Mouse (Mus musculus) megakaryocyte, embryonic 14.5 days (primary cell): ENCODE measurements around the gene Get4. TPM values are rescaled to one million over a fixed set of nuclear protein-coding genes. Genes with fewer than 3 reads are reported as not detected.

ENCODE experiments used
- H3K27me3 ChIP-seq: replicated peaks from 2 replicates; pipeline ENCODE3; 2012; ENCODE audit warnings: inconsistent platforms
- H3K36me3 ChIP-seq: replicated peaks from 2 replicates; pipeline ENCODE3; 2012; ENCODE audit warnings: low read length, inconsistent platforms, mixed read lengths
- H3K4me1 ChIP-seq: 2 replicates; pipeline ENCODE4 v1.6.1; 2012; ENCODE audit warnings: inconsistent platforms
- H3K4me3 ChIP-seq: replicated peaks from 2 replicates; pipeline ENCODE3; 2012; ENCODE audit warnings: moderate library complexity, mild to moderate bottlenecking, inconsistent platforms
- H3K9me3 ChIP-seq: 2 replicates; pipeline ENCODE4 v1.6.1; 2012; ENCODE audit warnings: inconsistent platforms
- FLI1 ChIP-seq: IDR thresholded peaks from 2 replicates; pipeline ENCODE4 v1.6.1; 2012; ENCODE audit warnings: low read length, inconsistent platforms, mixed read lengths
- GATA1 ChIP-seq: IDR thresholded peaks from 3 replicates; pipeline ENCODE4 v1.6.1; 2012; ENCODE audit warnings: mixed read lengths, low read length, inconsistent platforms, borderline replicate concordance
- polyA plus RNA-seq: library from polyadenylated mRNA; stranded (reverse); fragments of >175 nt; gene quantifications from 2 replicates; pipeline ENCODE4 v1.2.3, GENCODE M21; 2012; ENCODE audit warnings: low replicate concordance; ENCODE audit not compliant: insufficient read depth

Gene Get4
- polyA plus RNA-seq, 1 experiment: 58.7 TPM

DNA sequence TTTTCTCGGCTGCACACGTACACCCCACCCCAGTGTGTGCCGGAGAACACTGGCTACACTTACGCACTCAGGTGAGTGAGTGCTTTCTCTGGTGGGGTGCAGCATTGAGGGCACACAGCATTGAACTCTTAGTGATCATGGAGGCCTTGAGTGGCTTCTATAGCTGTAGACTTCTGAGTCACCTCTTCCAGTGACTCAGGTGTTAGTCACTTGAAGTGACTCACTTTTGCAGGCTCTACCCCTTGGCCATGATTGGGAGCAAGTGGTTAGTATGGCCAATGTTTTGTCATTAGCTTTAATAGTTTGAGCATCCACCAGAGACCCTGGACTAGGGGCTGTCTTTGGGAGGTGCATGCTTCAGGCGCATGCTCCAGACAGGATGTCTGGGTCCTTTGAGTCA lies 36.9 kb upstream of the Get4 start:
- peaks cover 60% of the 10 kb centered on the region for H3K4me1 ChIP-seq
- H3K27me3 ChIP-seq: no peaks in the 10 kb centered on the region
- no peaks in the 10 kb centered on the region for H3K9me3 ChIP-seq
- no peak for TF ChIP-seq FLI1
- TF ChIP-seq GATA1: no peak
- no peak overlapping the region for H3K4me3 ChIP-seq
- H3K36me3 ChIP-seq: peaks cover 61% of the 10 kb centered on the region

GRCm38 (mm10) chr5:139216121-139216520 lies 36.0 kb upstream of the Get4 start:
- Histone ChIP-seq H3K9me3 (no peaks in the 10 kb centered on the region), H3K27me3 (no peaks in the 10 kb centered on the region), H3K4me1 (peaks cover 57% of the 10 kb centered on the region), H3K4me3 (no peak overlapping the region), H3K36me3 (peaks cover 61% of the 10 kb centered on the region)
- TF ChIP-seq FLI1 (no peak), GATA1 (no peak)

- peaks cover 66% of the 10 kb centered on the region for H3K36me3 ChIP-seq
- no peak for TF ChIP-seq GATA1
- no peak for TF ChIP-seq FLI1
- no peaks in the 10 kb centered on the region for H3K9me3 ChIP-seq
- peaks cover 59% of the 10 kb centered on the region for H3K4me1 ChIP-seq
- H3K4me3 ChIP-seq: no peak overlapping the region
- H3K27me3 ChIP-seq: no peaks in the 10 kb centered on the region
These were observed 35.4 kb upstream of the Get4 start for GRCm38 (mm10) chr5:139216774-139217173.

DNA sequence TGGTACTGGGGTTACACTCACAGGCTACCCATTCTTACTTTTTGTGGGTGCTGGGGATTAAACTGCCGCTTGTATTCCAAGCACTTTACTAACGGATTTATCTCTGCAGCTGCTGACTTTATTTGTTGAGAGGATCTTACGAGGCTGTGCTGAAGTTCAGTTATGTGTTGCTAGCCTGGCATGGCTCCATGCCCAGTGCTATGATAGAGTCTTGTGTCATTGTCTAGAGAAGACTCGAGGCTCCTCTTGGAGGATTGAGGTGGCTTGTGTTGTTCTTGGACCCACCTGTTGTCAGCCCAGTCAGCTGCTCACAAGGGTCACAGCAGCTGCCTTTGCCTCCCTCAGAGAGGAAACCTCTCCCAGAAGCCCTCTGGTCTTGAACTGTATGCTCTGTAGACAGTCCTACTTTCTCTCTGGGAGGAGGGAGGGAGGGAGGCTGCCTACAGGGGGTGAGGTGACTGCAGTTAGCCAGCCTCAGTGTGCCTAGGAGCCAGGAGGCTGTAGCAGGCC lies 32.1 kb upstream of the Get4 start:
- H3K36me3 ChIP-seq: peaks cover 77% of the 10 kb centered on the region
- no peaks in the 10 kb centered on the region for H3K27me3 ChIP-seq
- TF ChIP-seq GATA1 (no peak), FLI1 (no peak)

DNA sequence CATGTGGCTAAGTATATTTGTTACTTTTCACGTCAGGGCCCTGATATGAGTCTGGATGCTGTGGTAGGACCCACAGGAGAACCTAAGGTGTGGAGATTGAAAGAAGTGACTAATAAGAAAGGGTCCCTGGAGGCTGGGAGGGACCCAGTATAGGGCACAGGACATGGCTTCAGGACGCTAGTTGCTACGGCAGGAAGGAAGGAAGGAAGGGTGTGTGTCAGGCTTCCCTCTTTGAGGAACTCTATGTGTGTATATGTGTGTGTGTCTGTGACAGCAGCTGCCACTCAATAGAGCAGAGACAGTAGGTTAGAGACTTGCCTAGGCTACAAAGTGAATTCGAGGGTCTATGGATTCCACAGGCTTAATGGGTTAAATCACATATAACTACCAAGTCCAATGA lies 31.5 kb upstream of the Get4 start:
- Histone ChIP-seq H3K9me3 (no peaks in the 10 kb centered on the region), H3K4me3 (no peak overlapping the region), H3K27me3 (no peaks in the 10 kb centered on the region), H3K4me1 (peaks cover 43% of the 10 kb centered on the region), H3K36me3 (peaks cover 77% of the 10 kb centered on the region)
- TF ChIP-seq FLI1 (no peak), GATA1 (no peak)

More for the DNA sequence above, 32.1 kb upstream of the Get4 start:
- no peak overlapping the region for H3K4me3 ChIP-seq
- H3K4me1 ChIP-seq: peaks cover 49% of the 10 kb centered on the region
- H3K9me3 ChIP-seq: no peaks in the 10 kb centered on the region

DNA sequence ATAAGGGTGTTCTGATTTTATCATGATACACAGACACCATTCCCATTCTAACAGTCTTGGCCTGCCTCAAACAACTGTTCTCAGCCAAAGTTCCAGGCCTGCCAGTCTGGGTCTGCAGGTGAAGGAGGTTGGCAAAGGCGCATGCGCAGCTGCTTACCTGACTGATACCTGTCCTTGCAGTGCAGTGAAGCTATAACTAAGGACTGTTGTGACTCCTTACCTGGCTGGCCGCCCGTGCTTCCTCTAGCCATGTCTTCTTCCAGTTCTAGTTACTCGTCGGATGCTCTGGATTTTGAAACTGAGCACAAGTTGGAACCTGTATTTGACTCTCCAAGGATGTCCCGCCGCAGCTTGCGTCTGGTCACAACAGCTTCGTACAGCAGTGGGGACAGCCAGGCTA lies 28.8 kb upstream of the Get4 start:
- TF ChIP-seq GATA1: no peak
- TF ChIP-seq FLI1: no peak
- H3K4me3 ChIP-seq: no peak overlapping the region
- no peaks in the 10 kb centered on the region for H3K9me3 ChIP-seq
- peaks cover 86% of the 10 kb centered on the region for H3K36me3 ChIP-seq
- H3K4me1 ChIP-seq: peaks cover 31% of the 10 kb centered on the region
- no peaks in the 10 kb centered on the region for H3K27me3 ChIP-seq

- TF ChIP-seq GATA1: no peak
- TF ChIP-seq FLI1: no peak
- H3K4me3 ChIP-seq: no peak overlapping the region
- peaks cover 18% of the 10 kb centered on the region for H3K4me1 ChIP-seq
- H3K9me3 ChIP-seq: no peaks in the 10 kb centered on the region
- H3K36me3 ChIP-seq: peaks cover 97% of the 10 kb centered on the region
- H3K27me3 ChIP-seq: no peaks in the 10 kb centered on the region
These were observed 24.9 kb upstream of the Get4 start for GRCm38 (mm10) chr5:139227236-139227635.

- Histone ChIP-seq H3K4me1 (peaks cover 13% of the 10 kb centered on the region), H3K4me3 (no peak overlapping the region), H3K9me3 (no peaks in the 10 kb centered on the region), H3K36me3 (peaks cover 97% of the 10 kb centered on the region), H3K27me3 (no peaks in the 10 kb centered on the region)
- TF ChIP-seq GATA1: no peak
- TF ChIP-seq FLI1: no peak
These were observed 24.5 kb upstream of the Get4 start for GRCm38 (mm10) chr5:139227645-139228044.

- Histone ChIP-seq H3K4me3 (no peak overlapping the region), H3K4me1 (peaks cover 7% of the 10 kb centered on the region), H3K9me3 (no peaks in the 10 kb centered on the region), H3K27me3 (no peaks in the 10 kb centered on the region), H3K36me3 (peaks cover 97% of the 10 kb centered on the region)
- no peak for TF ChIP-seq GATA1
- no peak for TF ChIP-seq FLI1
These were observed 23.8 kb upstream of the Get4 start for GRCm38 (mm10) chr5:139228318-139228717.

DNA sequence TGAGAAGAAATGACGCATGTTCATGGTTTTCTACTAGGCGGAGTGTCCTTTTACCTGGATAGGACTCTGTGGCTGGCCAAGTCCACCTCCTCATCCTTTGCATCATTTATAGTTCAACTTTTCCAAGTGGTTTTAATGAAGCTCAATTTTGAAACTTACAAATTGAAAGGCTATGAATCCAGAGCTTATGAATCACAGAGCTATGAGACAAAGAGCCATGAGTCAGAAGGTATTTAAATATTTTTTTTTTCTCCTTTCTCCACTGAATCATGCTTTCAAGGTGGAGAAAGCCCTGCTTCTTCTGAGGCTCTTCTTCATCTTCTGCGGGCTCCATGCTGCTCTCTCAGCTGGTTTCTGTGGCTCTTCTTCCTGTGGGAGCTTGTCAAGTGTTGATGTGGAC lies 22.4 kb upstream of the Get4 start:
- Histone ChIP-seq H3K27me3 (no peaks in the 10 kb centered on the region), H3K4me3 (no peak overlapping the region), H3K36me3 (peaks cover 97% of the 10 kb centered on the region), H3K9me3 (no peaks in the 10 kb centered on the region), H3K4me1 (peaks cover 4% of the 10 kb centered on the region; the same call in 1 of the 2 replicates)
- TF ChIP-seq GATA1: no peak
- TF ChIP-seq FLI1: no peak

- TF ChIP-seq FLI1 (no peak), GATA1 (no peak)
- Histone ChIP-seq H3K9me3 (no peaks in the 10 kb centered on the region), H3K4me1 (peaks cover 4% of the 10 kb centered on the region; the same call in 1 of the 2 replicates), H3K4me3 (no peak overlapping the region), H3K36me3 (peaks cover 97% of the 10 kb centered on the region), H3K27me3 (no peaks in the 10 kb centered on the region)
These were observed 20.0 kb upstream of the Get4 start for GRCm38 (mm10) chr5:139232083-139232482.
